Mouse (Mus musculus): Measurements from ENCODE around the gene Hoxb2. TPM values are rescaled to one million over a fixed set of nuclear protein-coding genes. Genes with fewer than 3 reads are reported as not detected.
A peak's percentile ranks its signal among the peaks of the same experiment; 100 is the strongest.

Hoxb2 gene
- polyA plus RNA-seq, 1 experiment from 2014 or later = 0.15 TPM

GRCm38 (mm10) chr11:96341701-96342575 lies 8.4 kb upstream of the Hoxb2 start:
- 1% methylated on average over 40 of the region's 40 CpGs for WGBS
- Histone ChIP-seq H3K27me3 (peaks cover 100% of the 10 kb centered on the region), H3K4me3 (no peak overlapping the region), H3K9me3 (no peaks in the 10 kb centered on the region), H3K27ac (replicated peaks) (no peak overlapping the region), H3K9ac (replicated peaks) (no peak overlapping the region), H3K4me2 (replicated peaks) (no peak overlapping the region), H3K36me3 (no peaks in the 10 kb centered on the region), H3K4me1 (peaks cover 7% of the 10 kb centered on the region; the same call in 1 of the 2 replicates)
- no peak for ATAC-seq (ENCODE audit: low FRiP score, low read depth)

- Histone ChIP-seq H3K27ac (replicated peaks) (no peak overlapping the region), H3K36me3 (no peaks in the 10 kb centered on the region), H3K4me3 (no peak overlapping the region), H3K27me3 (peaks cover 98% of the 10 kb centered on the region), H3K4me1 (peaks cover 7% of the 10 kb centered on the region; the same call in 1 of the 2 replicates), H3K9me3 (no peaks in the 10 kb centered on the region), H3K4me2 (replicated peaks) (no peak overlapping the region), H3K9ac (replicated peaks) (no peak overlapping the region)
- ATAC-seq (ENCODE audit: low FRiP score, low read depth) = no peak
- 1% methylated on average over 4 of the region's 4 CpGs for WGBS
These were observed 7.8 kb upstream of the Hoxb2 start for GRCm38 (mm10) chr11:96342576-96342930.

- Histone ChIP-seq H3K27ac (replicated peaks) (no peak overlapping the region), H3K4me3 (no peak overlapping the region), H3K36me3 (no peaks in the 10 kb centered on the region), H3K9me3 (no peaks in the 10 kb centered on the region), H3K27me3 (peaks cover 97% of the 10 kb centered on the region), H3K4me1 (peaks cover 7% of the 10 kb centered on the region; the same call in 1 of the 2 replicates), H3K9ac (replicated peaks) (no peak overlapping the region), H3K4me2 (replicated peaks) (no peak overlapping the region)
- 5% methylated on average over 2 of the region's 2 CpGs for WGBS
- ATAC-seq (ENCODE audit: low FRiP score, low read depth) = no peak
These were observed 7.0 kb upstream of the Hoxb2 start for GRCm38 (mm10) chr11:96343206-96343745.

GRCm38 (mm10) chr11:96344061-96344877 lies 6.1 kb upstream of the Hoxb2 start:
- no peak for ATAC-seq (ENCODE audit: low FRiP score, low read depth)
- under 1% methylated on average over 38 of the region's 40 CpGs for WGBS
- Histone ChIP-seq H3K4me2 (replicated peaks) (no peak overlapping the region), H3K4me1 (peaks cover 7% of the 10 kb centered on the region; the same call in 1 of the 2 replicates), H3K9me3 (no peaks in the 10 kb centered on the region), H3K27me3 (peaks cover 97% of the 10 kb centered on the region), H3K4me3 (no peak overlapping the region), H3K27ac (replicated peaks) (no peak overlapping the region), H3K9ac (replicated peaks) (no peak overlapping the region), H3K36me3 (no peaks in the 10 kb centered on the region)

GRCm38 (mm10) chr11:96344878-96345159 lies 5.5 kb upstream of the Hoxb2 start:
- no peak for ATAC-seq (ENCODE audit: low FRiP score, low read depth)
- Histone ChIP-seq H3K27me3 (peaks cover 97% of the 10 kb centered on the region), H3K36me3 (no peaks in the 10 kb centered on the region), H3K4me2 (replicated peaks) (no peak overlapping the region), H3K27ac (replicated peaks) (no peak overlapping the region), H3K4me1 (peaks cover 7% of the 10 kb centered on the region; the same call in 1 of the 2 replicates), H3K9ac (replicated peaks) (no peak overlapping the region), H3K4me3 (no peak overlapping the region), H3K9me3 (no peaks in the 10 kb centered on the region)
- WGBS = 10% methylated on average over 6 of the region's 6 CpGs

- peaks cover 7% of the 10 kb centered on the region; the same call in 1 of the 2 replicates for H3K4me1 ChIP-seq
- H3K27ac ChIP-seq (replicated peaks) = no peak overlapping the region
- no peak overlapping the region for H3K9ac ChIP-seq (replicated peaks)
- no peaks in the 10 kb centered on the region for H3K9me3 ChIP-seq
- H3K36me3 ChIP-seq = no peaks in the 10 kb centered on the region
- H3K4me3 ChIP-seq = no peak overlapping the region; the same call in 1 of the 2 replicates
- 0 out of 2 replicates have a peak overlapping the region, but pooled peaks have one; percentile 18 for H3K4me2 ChIP-seq (replicated peaks)
- ATAC-seq (ENCODE audit: low FRiP score, low read depth) = no peak
- WGBS = 1% methylated on average over 37 of the region's 56 CpGs
- H3K27me3 ChIP-seq = peaks cover 97% of the 10 kb centered on the region
These were observed 5.0 kb upstream of the Hoxb2 start for GRCm38 (mm10) chr11:96345220-96345892.

- Histone ChIP-seq H3K4me3 (no peak overlapping the region; the same call in 1 of the 2 replicates), H3K9ac (replicated peaks) (no peak overlapping the region), H3K9me3 (no peaks in the 10 kb centered on the region), H3K36me3 (no peaks in the 10 kb centered on the region), H3K4me2 (replicated peaks) (no peak overlapping the region), H3K27me3 (peaks cover 97% of the 10 kb centered on the region), H3K4me1 (peaks cover 7% of the 10 kb centered on the region; the same call in 1 of the 2 replicates), H3K27ac (replicated peaks) (no peak overlapping the region)
- no peak for ATAC-seq (ENCODE audit: low FRiP score, low read depth)
- 3% methylated on average over 45 of the region's 45 CpGs for WGBS
These were observed 4.2 kb upstream of the Hoxb2 start for GRCm38 (mm10) chr11:96345893-96346806.

- Histone ChIP-seq H3K27ac (replicated peaks) (no peak overlapping the region), H3K4me3 (no peak overlapping the region), H3K4me1 (peaks cover 9% of the 10 kb centered on the region; the same call in 1 of the 2 replicates), H3K4me2 (replicated peaks) (no peak overlapping the region), H3K36me3 (no peaks in the 10 kb centered on the region), H3K27me3 (peaks cover 97% of the 10 kb centered on the region), H3K9ac (replicated peaks) (no peak overlapping the region), H3K9me3 (no peaks in the 10 kb centered on the region)
- WGBS = 5% methylated on average over 5 of the region's 5 CpGs
- no peak for ATAC-seq (ENCODE audit: low FRiP score, low read depth)
These were observed 3.3 kb upstream of the Hoxb2 start for GRCm38 (mm10) chr11:96346916-96347520.

GRCm38 (mm10) chr11:96347717-96348116 lies 2.6 kb upstream of the Hoxb2 start:
- WGBS = 6% methylated on average over 4 of the region's 4 CpGs

GRCm38 (mm10) chr11:96348141-96348928 lies 2.0 kb upstream of the Hoxb2 start:
- H3K9ac ChIP-seq (replicated peaks) = no peak overlapping the region
- no peak for ATAC-seq (ENCODE audit: low FRiP score, low read depth)
- H3K27ac ChIP-seq (replicated peaks) = no peak overlapping the region
- no peak overlapping the region for H3K4me2 ChIP-seq (replicated peaks)
- H3K36me3 ChIP-seq = no peaks in the 10 kb centered on the region
- 4% methylated on average over 21 of the region's 21 CpGs for whole genome bisulfite sequencing
- H3K4me1 ChIP-seq = peaks cover 14% of the 10 kb centered on the region; the same call in 1 of the 2 replicates
- no peak overlapping the region for H3K4me3 ChIP-seq
- H3K27me3 ChIP-seq = peaks cover 97% of the 10 kb centered on the region
- H3K9me3 ChIP-seq = no peaks in the 10 kb centered on the region

More at GRCm38 (mm10) chr11:96347717-96348116, 2.6 kb upstream of the Hoxb2 start:
- no peak for ATAC-seq (ENCODE audit: low FRiP score, low read depth)
- no peaks in the 10 kb centered on the region for H3K36me3 ChIP-seq
- H3K4me3 ChIP-seq = no peak overlapping the region
- no peak overlapping the region for H3K9ac ChIP-seq (replicated peaks)
- no peak overlapping the region for H3K27ac ChIP-seq (replicated peaks)
- H3K9me3 ChIP-seq = no peaks in the 10 kb centered on the region
- H3K4me2 ChIP-seq (replicated peaks) = no peak overlapping the region
- H3K4me1 ChIP-seq = peaks cover 9% of the 10 kb centered on the region; the same call in 1 of the 2 replicates
- H3K27me3 ChIP-seq = peaks cover 97% of the 10 kb centered on the region
